Mouse (Mus musculus) heart, embryonic 15.5 days (tissue): ENCODE measurements around the gene Vmn2r14. TPM values are rescaled to one million over a fixed set of nuclear protein-coding genes. Genes with fewer than 3 reads are reported as not detected.
"Not testable (repeated sequence)": the region's sequence is repeated elsewhere in the genome, so short reads cannot be mapped to it uniquely, and the experiment has no call there.

ENCODE experiments used
- ATAC-seq: fragments of 200-750 bp; cut with Nextera tagmentation; replicated peaks from 2 replicates; pipeline ENCODE4 v1.8.0; 2017; ENCODE audit warnings: low read depth, moderate TSS enrichment; ENCODE audit not compliant: insufficient number of reproducible peaks, insufficient read depth, low FRiP score
- H3K27ac ChIP-seq: fragments of 300-500 bp; sonication (generic); 2 replicates; pipeline ENCODE4 v1.5.1; 2015; ENCODE audit warnings: mild to moderate bottlenecking, inconsistent platforms
- H3K27me3 ChIP-seq: fragments of 300-500 bp; sonication (generic); 2 replicates; pipeline ENCODE4 v1.6.1; 2015; ENCODE audit warnings: inconsistent platforms
- H3K36me3 ChIP-seq: fragments of 300-500 bp; sonication (generic); 2 replicates; pipeline ENCODE4 v1.6.1; 2015; ENCODE audit warnings: mild to moderate bottlenecking, inconsistent platforms
- H3K4me1 ChIP-seq: fragments of 300-500 bp; sonication (generic); replicated peaks from 2 replicates; pipeline ENCODE4 v1.6.1; 2015; ENCODE audit warnings: inconsistent platforms
- H3K4me2 ChIP-seq: fragments of 300-500 bp; sonication (generic); 2 replicates; pipeline ENCODE4 v1.6.1; 2015; ENCODE audit warnings: inconsistent platforms, mild to moderate bottlenecking, moderate library complexity
- H3K4me3 ChIP-seq: fragments of 300-500 bp; sonication (generic); 2 replicates; pipeline ENCODE4 v1.5.1; 2015; ENCODE audit warnings: mild to moderate bottlenecking, inconsistent platforms
- H3K9ac ChIP-seq: fragments of 300-500 bp; sonication (generic); 2 replicates; pipeline ENCODE4 v1.6.1; 2015; ENCODE audit warnings: mild to moderate bottlenecking, inconsistent platforms
- H3K9me3 ChIP-seq: fragments of 300-500 bp; sonication (generic); replicated peaks from 2 replicates; pipeline ENCODE4 v1.6.1; 2016; ENCODE audit warnings: inconsistent platforms
- WGBS: fragments of 180-500 bp; shearing (Covaris S2); methylation state at CpG from one replicate; pipeline ENCODE4 v1.1.7; 2015; ENCODE audit warnings: mixed read lengths; 5-methylcytosine and 5-hydroxymethylcytosine counted together
- polyA plus RNA-seq: library from polyadenylated mRNA; unstranded; fragments of >200 nt; fragmentation: Nextera tagmentation; extraction: Ambion mirVana; gene quantifications from 2 replicates; pipeline ENCODE4 v1.2.1, GENCODE M21; 2015

Gene Vmn2r14
- not detected in 2 replicates for polyA plus RNA-seq

- H3K27me3 ChIP-seq: no peaks in the 10 kb centered on the region
- no peak within 1 kb of the TSS for H3K9ac ChIP-seq
- H3K36me3 ChIP-seq: no peaks in the 10 kb centered on the region
- no peaks in the 10 kb centered on the region for H3K4me1 ChIP-seq
- no peaks in the 10 kb centered on the region for H3K9me3 ChIP-seq
- H3K27ac ChIP-seq: no peak within 1 kb of the TSS
- H3K4me2 ChIP-seq: no peak within 1 kb of the TSS
- 60% methylated on average over 3 of the region's 3 CpGs for WGBS
- no peak for ATAC-seq
- no peak within 1 kb of the TSS for H3K4me3 ChIP-seq
Measured at GRCm38 (mm10) chr5:109224608-109225007, at the start of gene Vmn2r14. Vmn2r14 (minus strand) TSS chr5:109224708.

DNA sequence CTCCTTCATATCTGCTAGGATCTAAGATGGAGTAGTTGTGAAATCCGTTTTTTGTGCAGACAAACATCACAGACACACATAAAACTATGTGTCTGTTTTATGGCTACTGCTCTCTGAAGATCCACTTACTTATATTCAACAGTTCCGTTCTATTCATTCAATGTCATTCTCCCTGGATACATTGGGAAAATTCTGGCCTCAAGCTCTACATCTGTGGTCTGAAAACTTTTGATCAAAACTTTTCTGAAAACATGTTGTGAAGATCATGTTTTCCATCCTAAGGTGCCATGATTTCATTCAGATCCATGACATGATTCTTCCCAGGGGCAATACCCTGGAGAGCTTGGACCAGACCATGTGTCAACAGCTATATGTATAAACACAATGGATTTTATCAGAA lies 32.4 kb downstream of the Vmn2r14 start, which contains the start of gene Vmn2r13:
TSS of gene Vmn2r13 (minus strand) at position 101 of the 400 bp plus-strand sequence.
- H3K9me3 ChIP-seq, H3K36me3 ChIP-seq, H3K27me3 ChIP-seq, H3K4me2 ChIP-seq, H3K27ac ChIP-seq, ATAC-seq, H3K4me3 ChIP-seq, H3K9ac ChIP-seq, H3K4me1 ChIP-seq: not testable (repeated sequence)
- WGBS: 45% methylated on average over 2 of the region's 2 CpGs

DNA sequence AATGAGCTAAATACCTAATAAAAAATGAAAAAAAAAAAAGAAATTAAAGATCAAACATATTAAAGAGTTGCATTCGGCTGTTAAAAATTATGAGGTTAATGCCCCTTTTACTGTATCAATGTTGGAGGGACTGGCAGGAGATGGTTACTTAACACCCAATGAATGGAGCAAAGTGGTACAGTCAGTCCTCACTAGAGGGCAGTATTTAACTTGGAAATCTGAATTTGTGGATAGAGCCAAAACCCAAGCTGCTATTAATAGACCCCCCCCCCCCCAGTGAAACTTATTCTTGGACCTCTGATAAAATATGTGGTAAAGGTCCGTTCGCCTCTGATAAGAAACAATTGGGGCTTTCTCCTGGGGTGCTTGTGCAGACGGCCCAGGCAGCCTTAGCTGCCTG lies 57.7 kb downstream of the Vmn2r14 start:
- H3K9ac ChIP-seq, H3K27ac ChIP-seq, H3K4me2 ChIP-seq, H3K27me3 ChIP-seq, H3K9me3 ChIP-seq, H3K4me1 ChIP-seq, ATAC-seq, H3K36me3 ChIP-seq, H3K4me3 ChIP-seq: not testable (repeated sequence)
- WGBS: 66% methylated on average over 4 of the region's 4 CpGs

Other genes with a start within 250 kb of the Vmn2r14 start
- gene Vmn2r10, start 218.2 kb downstream of the Vmn2r14 start, polyA plus RNA-seq: not detected in 2 replicates
- not detected in 2 replicates for gene Vmn2r11, start 165.1 kb downstream of the Vmn2r14 start, polyA plus RNA-seq
- gene Vmn2r12, start 126.8 kb downstream of the Vmn2r14 start, polyA plus RNA-seq: not detected in 2 replicates
- gene Vmn2r13, start 32.5 kb downstream of the Vmn2r14 start, polyA plus RNA-seq: not detected in 2 replicates
- gene Vmn2r15, start 72.9 kb upstream of the Vmn2r14 start, polyA plus RNA-seq: not detected in 2 replicates
- not detected in 2 replicates for gene Vmn2r16, start 105.5 kb upstream of the Vmn2r14 start, polyA plus RNA-seq
- gene Vmn2r17, start 195.0 kb upstream of the Vmn2r14 start, polyA plus RNA-seq: not detected in 2 replicates